Mouse (Mus musculus) testis, adult 2 months (tissue): Measurements from ENCODE around the gene Psen2. TPM values are rescaled to one million over a fixed set of nuclear protein-coding genes. Genes with fewer than 3 reads are reported as not detected.

Source experiments
- H3K27ac ChIP-seq: fragments of 200-500 bp; 2 replicates; pipeline ENCODE4 v1.5.1; 2012; ENCODE audit warnings: low read depth, low read length; ENCODE audit not compliant: control insufficient read depth, insufficient read depth
- H3K27me3 ChIP-seq: fragments of 200-500 bp; 2 replicates; pipeline ENCODE4 v1.6.1; 2012; ENCODE audit warnings: mild to moderate bottlenecking, low read length, moderate library complexity; ENCODE audit not compliant: control insufficient read depth, insufficient read depth
- H3K36me3 ChIP-seq: fragments of 200-500 bp; 2 replicates; pipeline ENCODE4 v1.6.1; 2012; ENCODE audit warnings: mild to moderate bottlenecking, low read length; ENCODE audit not compliant: control insufficient read depth, insufficient read depth
- H3K4me1 ChIP-seq: fragments of 200-500 bp; 2 replicates; pipeline ENCODE4 v1.6.1; 2012; ENCODE audit warnings: low read length; ENCODE audit not compliant: control insufficient read depth, insufficient read depth
- H3K4me3 ChIP-seq: fragments of 200-500 bp; 2 replicates; pipeline ENCODE4 v1.5.1; 2012; ENCODE audit warnings: low read depth, mild to moderate bottlenecking, low read length, moderate library complexity, mixed read lengths; ENCODE audit not compliant: control insufficient read depth
- CTCF ChIP-seq: fragments of 200-500 bp; IDR thresholded peaks from 2 replicates; pipeline ENCODE4 v1.5.1; 2012; ENCODE audit warnings: low read depth, mild to moderate bottlenecking, inconsistent platforms, low read length, moderate library complexity; ENCODE audit not compliant: control insufficient read depth, insufficient read depth, insufficient replicate concordance
- POLR2A ChIP-seq: fragments of 200-500 bp; IDR thresholded peaks from 2 replicates; pipeline ENCODE4 v1.6.1; 2012; ENCODE audit warnings: low read depth, mild to moderate bottlenecking, inconsistent platforms, low read length, moderate library complexity; ENCODE audit not compliant: control insufficient read depth
- polyA plus RNA-seq: library from polyadenylated mRNA; depleted of rRNA; stranded (reverse); fragments of >200 nt; gene quantifications from 2 replicates; pipeline ENCODE4 v1.2.3, GENCODE M21; 2012

Psen2 gene
- polyA plus RNA-seq, 1 experiment: 8.8 TPM

DNA sequence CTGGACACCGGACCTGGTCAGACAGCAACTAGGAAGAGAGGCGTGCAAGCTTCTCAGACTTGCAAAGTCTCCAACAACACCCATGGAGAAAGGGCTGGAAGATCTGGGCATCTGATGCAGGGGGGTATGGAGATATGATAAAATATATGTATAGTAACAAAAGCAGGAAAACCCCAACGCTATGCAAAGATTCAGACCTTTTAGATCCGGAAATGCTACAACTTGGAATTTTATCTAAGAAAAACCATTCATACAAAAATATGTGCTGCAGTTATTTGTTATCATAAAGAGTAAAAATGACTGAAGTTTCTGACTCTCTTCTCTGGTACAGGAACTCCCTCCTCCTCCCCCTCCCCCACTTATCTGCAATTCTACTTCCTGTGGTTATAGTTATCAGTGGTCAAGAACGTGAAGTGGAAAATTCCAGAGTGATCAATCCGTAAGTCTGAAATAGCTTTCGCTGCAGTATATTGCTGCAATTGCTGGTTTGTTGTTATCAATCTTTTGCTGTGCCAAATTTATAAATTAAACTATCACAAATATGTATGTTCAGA lies 14.6 kb downstream of the Psen2 start:
- Histone ChIP-seq H3K4me3 (no peak overlapping the region), H3K27ac (no peak overlapping the region), H3K27me3 (no peaks in the 10 kb centered on the region), H3K36me3 (no peaks in the 10 kb centered on the region), H3K4me1 (peaks cover 8% of the 10 kb centered on the region)
- no peak for TF ChIP-seq POLR2A
- TF ChIP-seq CTCF: no peak

DNA sequence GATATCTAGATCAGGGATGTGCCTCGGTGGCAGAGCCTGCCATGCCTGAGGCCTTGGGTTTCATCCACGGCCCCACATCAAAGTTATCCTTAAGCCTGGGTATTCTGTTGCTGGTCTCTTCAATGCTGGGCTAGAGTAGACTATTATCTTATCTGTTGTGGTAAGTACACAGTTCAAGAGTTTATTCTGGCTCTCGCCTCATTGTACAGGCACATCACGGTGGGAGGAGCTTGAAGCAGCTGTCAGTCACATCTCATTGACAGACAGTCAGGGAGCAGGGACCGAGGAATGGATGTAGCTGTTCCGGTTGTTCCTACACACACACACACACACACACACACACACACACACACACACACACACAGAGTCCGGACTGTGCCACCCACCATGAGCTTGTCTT lies 15.3 kb downstream of the Psen2 start:
- no peaks in the 10 kb centered on the region for H3K27me3 ChIP-seq
- no peaks in the 10 kb centered on the region for H3K36me3 ChIP-seq
- H3K4me3 ChIP-seq: no peak overlapping the region
- no peak for TF ChIP-seq CTCF
- no peak for TF ChIP-seq POLR2A
- no peak overlapping the region for H3K27ac ChIP-seq
- H3K4me1 ChIP-seq: peaks cover 8% of the 10 kb centered on the region

DNA sequence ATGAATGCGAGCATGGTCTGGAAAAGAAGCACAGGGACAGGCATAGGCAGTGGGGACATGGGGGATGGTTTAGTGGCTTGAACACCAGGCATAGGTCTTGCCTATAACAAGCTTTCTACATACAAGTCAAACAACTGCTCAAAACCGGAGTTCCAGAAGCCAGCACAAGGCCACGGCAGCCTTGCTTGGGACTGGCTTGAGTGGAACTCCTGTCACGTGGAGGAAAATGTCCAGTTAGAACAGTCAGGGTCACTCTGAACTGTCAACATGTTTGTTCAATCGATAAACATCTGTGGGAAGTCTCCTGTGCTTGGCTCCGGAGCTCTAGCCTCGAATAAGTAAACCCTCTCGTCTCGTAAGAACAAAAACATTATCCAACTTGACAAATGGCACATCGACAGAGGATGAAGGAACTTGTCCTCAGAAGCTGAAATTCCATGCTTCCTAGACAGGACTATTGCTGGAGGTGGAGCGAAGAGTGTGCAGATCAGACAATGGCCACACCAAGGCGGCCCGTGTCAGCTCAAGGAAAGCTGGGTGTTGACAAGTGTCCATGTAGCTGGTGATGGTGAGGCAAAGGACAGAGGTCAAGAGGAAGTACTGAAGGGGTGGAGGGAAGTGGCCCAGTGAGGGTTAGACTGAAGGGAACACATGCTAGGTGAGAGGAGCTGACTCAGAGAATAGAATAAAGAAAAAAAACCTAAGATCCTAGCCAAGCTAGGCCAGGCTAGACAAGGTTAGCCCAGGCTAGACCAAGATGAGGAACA lies 17.3 kb downstream of the Psen2 start:
- TF ChIP-seq CTCF: no peak
- TF ChIP-seq POLR2A: no peak
- H3K4me1 ChIP-seq: peaks cover 8% of the 10 kb centered on the region
- no peak overlapping the region for H3K27ac ChIP-seq
- H3K36me3 ChIP-seq: no peaks in the 10 kb centered on the region
- H3K27me3 ChIP-seq: no peaks in the 10 kb centered on the region
- no peak overlapping the region for H3K4me3 ChIP-seq

DNA sequence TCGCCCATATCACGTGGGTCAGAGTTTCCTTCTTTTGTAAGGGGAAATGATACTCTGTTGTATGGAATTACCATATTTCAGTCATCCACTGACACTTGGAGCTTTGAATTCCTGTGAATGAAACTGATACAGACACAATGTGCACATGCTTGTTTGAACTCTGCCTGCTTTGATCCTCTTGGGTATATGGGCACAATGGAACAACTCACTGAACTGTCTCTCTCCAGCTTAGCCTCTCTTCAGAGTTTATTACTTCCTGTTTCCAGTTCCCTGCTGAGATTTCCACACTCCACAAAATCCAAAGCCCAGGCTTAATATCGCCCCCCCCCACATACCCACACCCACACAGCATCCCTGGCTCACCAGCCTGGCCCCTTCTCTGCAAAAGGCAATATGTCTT lies 31.5 kb downstream of the Psen2 start:
- Histone ChIP-seq H3K4me3 (no peak overlapping the region), H3K27ac (no peak overlapping the region), H3K36me3 (no peaks in the 10 kb centered on the region), H3K4me1 (no peaks in the 10 kb centered on the region; the same call in 1 of the 2 replicates), H3K27me3 (no peaks in the 10 kb centered on the region)
- TF ChIP-seq CTCF (no peak), POLR2A (no peak)

DNA sequence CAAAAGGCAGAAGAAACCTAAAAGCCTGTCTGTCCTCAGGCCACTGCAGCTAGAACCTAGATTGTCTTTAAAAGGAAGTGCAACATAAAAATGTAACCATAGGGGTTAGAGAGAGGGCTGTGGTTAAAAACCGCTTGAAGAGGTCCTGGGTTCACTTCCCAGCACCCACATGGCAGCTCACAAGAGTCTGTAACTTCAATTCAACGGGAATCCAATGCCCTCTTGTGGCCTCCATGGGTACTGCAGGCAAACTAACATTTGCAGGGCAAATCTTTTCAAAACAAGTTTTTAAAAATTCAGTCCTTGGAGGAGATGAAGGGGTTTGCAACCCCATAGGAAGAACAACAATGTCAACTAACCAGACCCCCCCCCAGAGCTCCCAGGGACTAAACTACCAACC lies 32.7 kb downstream of the Psen2 start:
- Histone ChIP-seq H3K4me1 (peaks cover 9% of the 10 kb centered on the region), H3K27me3 (no peaks in the 10 kb centered on the region), H3K27ac (no peak overlapping the region), H3K4me3 (no peak overlapping the region), H3K36me3 (no peaks in the 10 kb centered on the region)
- TF ChIP-seq POLR2A (no peak), CTCF (peak; percentile 60)

DNA sequence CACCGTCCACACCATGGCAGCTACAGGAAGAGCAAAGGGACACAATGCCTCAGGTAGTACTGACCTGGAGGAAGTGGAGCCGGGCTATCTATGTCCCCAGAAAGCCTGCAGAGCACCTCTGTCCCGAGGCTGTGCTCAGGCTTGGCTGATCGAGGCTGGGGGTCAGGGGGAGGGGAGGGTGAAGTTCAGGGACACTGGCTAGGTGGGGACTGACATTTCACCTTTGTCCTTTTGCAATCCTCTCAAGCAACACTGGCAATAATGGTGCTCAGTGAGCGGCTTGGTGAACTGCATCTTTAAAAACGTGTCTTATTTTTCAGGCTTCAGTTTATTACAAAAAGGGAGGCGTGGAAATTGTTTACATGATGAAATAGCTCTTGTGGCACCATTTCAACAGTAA lies 33.3 kb downstream of the Psen2 start:
- Histone ChIP-seq H3K27ac (no peak overlapping the region), H3K36me3 (no peaks in the 10 kb centered on the region), H3K4me3 (no peak overlapping the region), H3K4me1 (peaks cover 11% of the 10 kb centered on the region), H3K27me3 (no peaks in the 10 kb centered on the region)
- no peak for TF ChIP-seq CTCF
- no peak for TF ChIP-seq POLR2A

DNA sequence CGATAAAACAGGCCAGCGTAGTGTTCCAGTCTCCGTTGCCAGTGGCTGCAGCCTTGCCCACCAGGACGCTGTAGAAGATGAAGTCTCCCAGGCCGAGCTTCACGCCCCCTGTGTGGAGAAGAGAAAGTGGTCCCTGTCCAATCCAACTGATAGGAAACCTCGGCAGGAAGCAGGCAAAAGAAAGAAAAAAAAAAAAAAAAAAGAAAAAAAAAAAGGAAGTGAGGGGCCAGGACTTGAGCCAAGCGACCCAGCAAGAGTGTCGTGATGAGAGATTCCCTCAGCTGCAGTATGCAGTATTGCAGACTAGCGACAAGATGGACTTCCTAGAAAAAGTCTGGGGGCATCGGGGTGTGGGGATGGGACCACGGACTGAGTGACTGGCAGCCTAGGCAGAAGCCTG lies 34.4 kb downstream of the Psen2 start:
- Histone ChIP-seq H3K27me3 (no peaks in the 10 kb centered on the region), H3K27ac (no peak overlapping the region), H3K36me3 (no peaks in the 10 kb centered on the region), H3K4me1 (peaks cover 11% of the 10 kb centered on the region), H3K4me3 (no peak overlapping the region)
- TF ChIP-seq POLR2A: no peak
- no peak for TF ChIP-seq CTCF
